Mouse (Mus musculus) G1E (cell line): ENCODE data around the gene Hipk1. TPM values are rescaled to one million over a fixed set of nuclear protein-coding genes. Genes with fewer than 3 reads are reported as not detected.
"Not testable (repeated sequence)": the region's sequence is repeated elsewhere in the genome, so short reads cannot be mapped to it uniquely, and the experiment has no call there.

Source experiments
- ATAC-seq: 2 replicates; pipeline ENCODE4 v1.8.0; 2016; ENCODE audit warnings: mild to moderate bottlenecking; ENCODE audit not compliant: insufficient number of reproducible peaks, poor library complexity, low FRiP score, severe bottlenecking; ENCODE audit errors: extremely low read depth
- DNase-seq: peaks from one replicate; pipeline ENCODE4 v3.0.0; 2012; ENCODE audit warnings: low spot score
- H3K27me3 ChIP-seq: 2 replicates; pipeline ENCODE4 v1.6.1; 2012; ENCODE audit warnings: mild to moderate bottlenecking, low read length, inconsistent platforms; ENCODE audit not compliant: insufficient read depth
- H3K36me3 ChIP-seq: replicated peaks from 2 replicates; pipeline ENCODE3; 2012; ENCODE audit warnings: mild to moderate bottlenecking, inconsistent platforms
- H3K4me1 ChIP-seq: 2 replicates; pipeline ENCODE4 v1.6.1; 2012; ENCODE audit warnings: low read depth, low read length, inconsistent platforms, mixed read lengths; ENCODE audit not compliant: insufficient read depth
- H3K4me3 ChIP-seq: 2 replicates; pipeline ENCODE4 v1.5.1; 2012; ENCODE audit warnings: low read depth, mild to moderate bottlenecking, inconsistent platforms, low read length, moderate library complexity, mixed read lengths
- H3K9me3 ChIP-seq: replicated peaks from 2 replicates; pipeline ENCODE4 v1.6.1; 2012; ENCODE audit warnings: inconsistent platforms
- CTCF ChIP-seq: IDR thresholded peaks from 2 replicates; pipeline ENCODE4 v1.5.1; 2012; ENCODE audit warnings: low read depth, low read length, inconsistent platforms, mixed read lengths
- GATA1 ChIP-seq: IDR thresholded peaks from 2 replicates; pipeline ENCODE4 v1.6.1; 2012; ENCODE audit warnings: borderline replicate concordance, low read length, inconsistent platforms, mixed read lengths
- GATA2 ChIP-seq: IDR thresholded peaks from 2 replicates; pipeline ENCODE4 v1.6.1; 2012; ENCODE audit warnings: low read depth, low read length, inconsistent platforms, borderline replicate concordance
- POLR2AphosphoS5 ChIP-seq: IDR thresholded peaks from 2 replicates; pipeline ENCODE4 v1.6.1; 2012; ENCODE audit warnings: low read depth, low read length, inconsistent platforms; ENCODE audit not compliant: insufficient replicate concordance
- TAL1 ChIP-seq: conservative IDR thresholded peaks from 2 replicates; pipeline ENCODE4 v1.6.1; 2012; ENCODE audit warnings: low read depth, low read length, inconsistent platforms, mixed read lengths
- polyA plus RNA-seq: library from polyadenylated mRNA; stranded (reverse); fragments of >175 nt; gene quantifications from 2 replicates; pipeline ENCODE4 v1.2.3, GENCODE M21; 2012
- total RNA-seq, 2 experiments: library from RNA; stranded (forward) in 1 of 2; stranded (reverse) in 1 of 2; fragments of 200-1000 nt in 1 of 2; fragments of >200 nt in 1 of 2; fragmentation: Nextera tagmentation in 1 of 2; gene quantifications; 2 replicates each; pipeline ENCODE4 v1.2.3; 2014 to 2017

The Hipk1 gene
- total and polyA plus RNA-seq, 3 experiments = 42.6 to 188 (median 57.5) TPM

- TF ChIP-seq GATA2 = no peak
- TF ChIP-seq CTCF = no peak
- TF ChIP-seq GATA1 = no peak
- TF ChIP-seq TAL1 = no peak
- Histone ChIP-seq H3K9me3 (0 out of 2 replicates have a peak, but pooled peaks cover 1% of the 10 kb centered on the region), H3K4me1 (peaks cover 20% of the 10 kb centered on the region), H3K27me3 (no peaks in the 10 kb centered on the region), H3K4me3 (no peak overlapping the region), H3K36me3 (no peaks in the 10 kb centered on the region)
- DNase-seq (no peak), ATAC-seq (no peak)
Observed at GRCm38 (mm10) chr3:103834001-103834400, 42.6 kb upstream of the Hipk1 start.

- DNase-seq = no peak
- peaks cover 20% of the 10 kb centered on the region for H3K4me1 ChIP-seq
- TF ChIP-seq POLR2AphosphoS5 (no peak), TAL1 (no peak), CTCF (no peak), GATA1 (no peak), GATA2 (no peak)
- ATAC-seq = peak; percentile 63
- no peaks in the 10 kb centered on the region for H3K36me3 ChIP-seq
- no peaks in the 10 kb centered on the region for H3K9me3 ChIP-seq
- H3K4me3 ChIP-seq = no peak within 1 kb of the TSS
- no peaks in the 10 kb centered on the region for H3K27me3 ChIP-seq
Observed at GRCm38 (mm10) chr3:103832426-103832825, 41.1 kb upstream of the Hipk1 start, which contains the start of gene Bcl2l15. Bcl2l15 (plus strand) TSS chr3:103832601.

- Histone ChIP-seq H3K4me3 (no peak overlapping the region), H3K4me1 (peaks cover 20% of the 10 kb centered on the region), H3K9me3 (no peaks in the 10 kb centered on the region), H3K27me3 (no peaks in the 10 kb centered on the region), H3K36me3 (peaks cover 2% of the 10 kb centered on the region)
- DNase-seq (no peak), ATAC-seq (no peak)
- TF ChIP-seq GATA1 (no peak), POLR2AphosphoS5 (no peak), GATA2 (no peak), CTCF (no peak), TAL1 (no peak)
Observed at GRCm38 (mm10) chr3:103831146-103831545, 39.8 kb upstream of the Hipk1 start.

- peaks cover 20% of the 10 kb centered on the region for H3K4me1 ChIP-seq
- H3K27me3 ChIP-seq, H3K4me3 ChIP-seq, ATAC-seq, H3K36me3 ChIP-seq, DNase-seq, H3K9me3 ChIP-seq: not testable (repeated sequence)
Observed at GRCm38 (mm10) chr3:103830681-103831080, 39.3 kb upstream of the Hipk1 start.

GRCm38 (mm10) chr3:103829036-103829435, 37.7 kb upstream of the Hipk1 start:
- no peak overlapping the region for H3K4me3 ChIP-seq
- TF ChIP-seq CTCF = no peak
- no peak for TF ChIP-seq GATA2
- TF ChIP-seq POLR2AphosphoS5 = no peak
- H3K9me3 ChIP-seq = no peaks in the 10 kb centered on the region
- H3K4me1 ChIP-seq = peaks cover 20% of the 10 kb centered on the region
- H3K27me3 ChIP-seq = no peaks in the 10 kb centered on the region
- DNase-seq (no peak), ATAC-seq (no peak)
- H3K36me3 ChIP-seq = peaks cover 4% of the 10 kb centered on the region

GRCm38 (mm10) chr3:103827548-103827947, 36.2 kb upstream of the Hipk1 start:
- H3K27me3 ChIP-seq = no peaks in the 10 kb centered on the region
- ATAC-seq (no peak), DNase-seq (no peak)
- TF ChIP-seq GATA1 (no peak), POLR2AphosphoS5 (no peak)
- H3K4me3 ChIP-seq = no peak overlapping the region
- H3K36me3 ChIP-seq = peaks cover 15% of the 10 kb centered on the region
- H3K4me1 ChIP-seq = peaks cover 15% of the 10 kb centered on the region
- no peaks in the 10 kb centered on the region for H3K9me3 ChIP-seq

- TF ChIP-seq POLR2AphosphoS5 (no peak), TAL1 (no peak), CTCF (no peak), GATA1 (no peak), GATA2 (no peak)
- ATAC-seq = no peak
- peaks cover 36% of the 10 kb centered on the region for H3K4me1 ChIP-seq
Observed at GRCm38 (mm10) chr3:103810967-103811366, 19.6 kb upstream of the Hipk1 start.

More at GRCm38 (mm10) chr3:103810967-103811366, 19.6 kb upstream of the Hipk1 start:
- no peak overlapping the region; the same call in 1 of the 2 replicates for H3K4me3 ChIP-seq
- no peak for DNase-seq
- H3K9me3 ChIP-seq = no peaks in the 10 kb centered on the region
- no peaks in the 10 kb centered on the region for H3K27me3 ChIP-seq
- peaks cover 58% of the 10 kb centered on the region for H3K36me3 ChIP-seq
